Mouse (Mus musculus): Measurements from ENCODE around the gene Phactr1. TPM values are rescaled to one million over a fixed set of nuclear protein-coding genes. Genes with fewer than 3 reads are reported as not detected.

The Phactr1 gene
- polyA plus RNA-seq, 1 experiment from 2014 or later, result 6.0 TPM

- no peaks in the 10 kb centered on the region for H3K36me3 ChIP-seq (ENCODE audit: control insufficient read depth, insufficient read depth, low read length)
- H3K4me3 ChIP-seq (ENCODE audit: low read length), result no peak overlapping the region
- no peak overlapping the region for H3K9ac ChIP-seq (ENCODE audit: low read depth, low read length)
- no peak overlapping the region for H3K27ac ChIP-seq (ENCODE audit: low read length)
- ATAC-seq, result no peak
- no peaks in the 10 kb centered on the region for H3K9me3 ChIP-seq (ENCODE audit: control insufficient read depth, low read length)
- H3K4me2 ChIP-seq (ENCODE audit: low read depth, low read length), result no peak overlapping the region
- no peaks in the 10 kb centered on the region for H3K4me1 ChIP-seq (ENCODE audit: control insufficient read depth, insufficient read depth, low read length)
- H3K27me3 ChIP-seq (replicated peaks; ENCODE audit: control insufficient read depth, insufficient read depth, low read length), result no peaks in the 10 kb centered on the region
Measured at GRCm38 (mm10) chr13:42742226-42742625, 61.8 kb downstream of the Phactr1 start.

DNA sequence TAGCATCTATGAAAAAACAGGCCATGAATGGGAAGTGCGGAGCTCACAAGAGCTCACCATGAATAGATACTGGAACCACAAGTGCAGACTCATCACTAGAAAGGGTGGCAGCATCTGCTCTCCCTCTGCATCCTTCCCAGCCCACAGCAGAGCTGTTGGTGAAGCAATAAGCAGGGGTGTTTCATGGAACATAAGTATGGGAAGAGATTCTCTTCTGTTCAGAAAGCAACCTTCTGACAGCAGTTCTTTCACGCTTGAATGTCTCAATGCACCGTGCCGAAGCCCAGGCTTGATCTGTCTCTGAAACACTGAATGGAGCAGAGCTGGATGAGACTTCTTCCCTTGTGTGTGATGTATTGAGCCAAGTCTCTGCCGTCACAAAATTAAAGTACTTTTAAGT is 64.0 kb downstream of the Phactr1 start:
- 69% methylated on average over 5 of the region's 5 CpGs for WGBS
- Histone ChIP-seq H3K27me3 (replicated peaks; ENCODE audit: control insufficient read depth, insufficient read depth, low read length) (no peaks in the 10 kb centered on the region), H3K4me1 (ENCODE audit: control insufficient read depth, insufficient read depth, low read length) (no peaks in the 10 kb centered on the region), H3K9ac (ENCODE audit: low read depth, low read length) (no peak overlapping the region), H3K36me3 (ENCODE audit: control insufficient read depth, insufficient read depth, low read length) (no peaks in the 10 kb centered on the region), H3K4me3 (ENCODE audit: low read length) (no peak overlapping the region), H3K4me2 (ENCODE audit: low read depth, low read length) (no peak overlapping the region), H3K9me3 (ENCODE audit: control insufficient read depth, low read length) (no peaks in the 10 kb centered on the region), H3K27ac (ENCODE audit: low read length) (no peak overlapping the region)
- no peak for ATAC-seq

- Histone ChIP-seq H3K4me3 (ENCODE audit: low read length) (no peak overlapping the region), H3K4me1 (ENCODE audit: control insufficient read depth, insufficient read depth, low read length) (no peaks in the 10 kb centered on the region), H3K9ac (ENCODE audit: low read depth, low read length) (no peak overlapping the region), H3K36me3 (ENCODE audit: control insufficient read depth, insufficient read depth, low read length) (no peaks in the 10 kb centered on the region), H3K27me3 (replicated peaks; ENCODE audit: control insufficient read depth, insufficient read depth, low read length) (no peaks in the 10 kb centered on the region), H3K27ac (ENCODE audit: low read length) (no peak overlapping the region), H3K4me2 (ENCODE audit: low read depth, low read length) (no peak overlapping the region), H3K9me3 (ENCODE audit: control insufficient read depth, low read length) (no peaks in the 10 kb centered on the region)
- WGBS, result 51% methylated on average over 11 of the region's 11 CpGs
- ATAC-seq, result no peak
Measured at GRCm38 (mm10) chr13:42757654-42758400, 77.4 kb downstream of the Phactr1 start.

DNA sequence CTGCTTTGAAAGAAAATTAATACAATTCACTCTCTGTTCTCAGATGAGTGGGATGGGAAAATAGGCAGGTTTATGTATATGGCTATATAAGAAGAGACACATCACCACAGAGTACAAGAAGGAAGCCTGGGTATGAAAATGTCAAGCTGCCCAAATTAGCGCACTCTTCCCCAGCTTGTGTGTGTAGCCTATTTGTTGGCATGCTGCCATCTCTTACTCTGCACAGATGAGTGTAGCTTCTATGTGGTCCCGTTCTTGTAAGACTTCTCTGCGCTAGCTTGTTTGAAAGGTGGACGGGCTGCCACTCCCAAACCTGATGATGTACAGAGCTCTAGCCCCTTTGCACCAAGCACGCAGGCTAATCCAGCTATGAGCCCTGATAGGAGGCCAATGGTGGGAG is 78.7 kb downstream of the Phactr1 start:
- no peaks in the 10 kb centered on the region for H3K27me3 ChIP-seq (replicated peaks; ENCODE audit: control insufficient read depth, insufficient read depth, low read length)
- 58% methylated on average over 5 of the region's 5 CpGs for WGBS

GRCm38 (mm10) chr13:42760907-42761544 is 80.6 kb downstream of the Phactr1 start:
- no peak overlapping the region for H3K4me3 ChIP-seq (ENCODE audit: low read length)
- no peak overlapping the region for H3K27ac ChIP-seq (ENCODE audit: low read length)
- H3K4me1 ChIP-seq (ENCODE audit: control insufficient read depth, insufficient read depth, low read length), result no peaks in the 10 kb centered on the region
- 80% methylated on average over 10 of the region's 10 CpGs for WGBS
- no peak for ATAC-seq
- H3K27me3 ChIP-seq (replicated peaks; ENCODE audit: control insufficient read depth, insufficient read depth, low read length), result no peaks in the 10 kb centered on the region
- H3K36me3 ChIP-seq (ENCODE audit: control insufficient read depth, insufficient read depth, low read length), result no peaks in the 10 kb centered on the region
- H3K9ac ChIP-seq (ENCODE audit: low read depth, low read length), result no peak overlapping the region
- H3K4me2 ChIP-seq (ENCODE audit: low read depth, low read length), result no peak overlapping the region
- no peaks in the 10 kb centered on the region for H3K9me3 ChIP-seq (ENCODE audit: control insufficient read depth, low read length)

More for the DNA sequence above, 78.7 kb downstream of the Phactr1 start:
- Histone ChIP-seq H3K27ac (ENCODE audit: low read length) (no peak overlapping the region), H3K9me3 (ENCODE audit: control insufficient read depth, low read length) (no peaks in the 10 kb centered on the region), H3K4me3 (ENCODE audit: low read length) (no peak overlapping the region), H3K9ac (ENCODE audit: low read depth, low read length) (no peak overlapping the region), H3K4me2 (ENCODE audit: low read depth, low read length) (no peak overlapping the region), H3K4me1 (ENCODE audit: control insufficient read depth, insufficient read depth, low read length) (no peaks in the 10 kb centered on the region), H3K36me3 (ENCODE audit: control insufficient read depth, insufficient read depth, low read length) (no peaks in the 10 kb centered on the region)
- ATAC-seq, result no peak

DNA sequence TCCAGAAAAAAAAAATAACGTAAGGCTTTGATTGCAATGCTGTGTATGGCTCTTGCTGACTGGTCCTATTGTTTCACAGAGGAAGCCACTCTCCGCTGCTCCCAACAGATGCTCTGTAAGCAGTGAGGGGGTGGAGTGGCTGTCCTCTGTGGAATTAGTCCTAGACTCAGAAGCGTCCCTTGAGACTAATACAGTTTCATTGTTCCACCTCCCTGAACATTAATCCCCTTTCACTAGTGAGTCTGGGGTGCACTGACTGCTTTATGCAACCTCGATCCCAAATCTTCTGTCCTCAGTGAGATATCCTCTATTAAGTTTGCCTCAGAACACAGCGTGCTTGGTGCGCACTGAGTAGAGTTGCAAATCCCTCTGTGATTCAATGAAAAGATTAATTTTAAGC is 91.9 kb downstream of the Phactr1 start:
- WGBS, result 74% methylated on average over 6 of the region's 6 CpGs
- Histone ChIP-seq H3K4me3 (ENCODE audit: low read length) (no peak overlapping the region), H3K27ac (ENCODE audit: low read length) (no peak overlapping the region), H3K9me3 (ENCODE audit: control insufficient read depth, low read length) (no peaks in the 10 kb centered on the region), H3K9ac (ENCODE audit: low read depth, low read length) (no peak overlapping the region), H3K4me2 (ENCODE audit: low read depth, low read length) (no peak overlapping the region), H3K4me1 (ENCODE audit: control insufficient read depth, insufficient read depth, low read length) (no peaks in the 10 kb centered on the region), H3K36me3 (ENCODE audit: control insufficient read depth, insufficient read depth, low read length) (no peaks in the 10 kb centered on the region), H3K27me3 (replicated peaks; ENCODE audit: control insufficient read depth, insufficient read depth, low read length) (no peaks in the 10 kb centered on the region)
- ATAC-seq, result no peak

- H3K36me3 ChIP-seq (ENCODE audit: control insufficient read depth, insufficient read depth, low read length), result no peaks in the 10 kb centered on the region
- no peaks in the 10 kb centered on the region for H3K27me3 ChIP-seq (replicated peaks; ENCODE audit: control insufficient read depth, insufficient read depth, low read length)
- no peaks in the 10 kb centered on the region for H3K4me1 ChIP-seq (ENCODE audit: control insufficient read depth, insufficient read depth, low read length)
- no peaks in the 10 kb centered on the region for H3K9me3 ChIP-seq (ENCODE audit: control insufficient read depth, low read length)
- no peak overlapping the region for H3K27ac ChIP-seq (ENCODE audit: low read length)
- H3K4me2 ChIP-seq (ENCODE audit: low read depth, low read length), result no peak overlapping the region
- no peak overlapping the region for H3K9ac ChIP-seq (ENCODE audit: low read depth, low read length)
- no peak overlapping the region for H3K4me3 ChIP-seq (ENCODE audit: low read length)
- WGBS, result 67% methylated on average over 2 of the region's 2 CpGs
- no peak for ATAC-seq
Measured at GRCm38 (mm10) chr13:42774040-42774439, 93.6 kb downstream of the Phactr1 start.

DNA sequence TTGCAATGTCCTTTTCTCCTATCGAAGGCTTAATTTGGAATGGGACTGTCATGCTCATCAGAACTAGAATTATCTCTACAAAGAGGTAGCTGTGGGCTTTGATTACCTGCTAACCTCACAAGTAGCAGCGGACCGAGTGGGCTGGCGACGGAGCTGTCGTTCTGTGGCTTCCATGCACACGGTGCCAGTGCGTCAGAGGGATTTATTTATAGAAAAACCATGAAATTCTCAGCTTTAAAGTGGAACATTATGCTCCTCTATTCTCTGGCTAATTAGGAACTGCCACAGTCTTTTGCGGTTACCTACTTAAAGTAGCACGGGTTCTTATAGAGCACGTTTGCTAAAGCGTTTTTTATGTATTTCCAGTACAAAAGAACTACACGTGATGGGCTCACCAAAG is 101.7 kb downstream of the Phactr1 start:
- ATAC-seq, result no peak
- 87% methylated on average over 13 of the region's 13 CpGs for WGBS
- no peak overlapping the region for H3K4me3 ChIP-seq (ENCODE audit: low read length)
- no peaks in the 10 kb centered on the region for H3K4me1 ChIP-seq (ENCODE audit: control insufficient read depth, insufficient read depth, low read length)
- H3K9ac ChIP-seq (ENCODE audit: low read depth, low read length), result no peak overlapping the region
- H3K27ac ChIP-seq (ENCODE audit: low read length), result no peak overlapping the region
- no peaks in the 10 kb centered on the region for H3K27me3 ChIP-seq (replicated peaks; ENCODE audit: control insufficient read depth, insufficient read depth, low read length)
- no peaks in the 10 kb centered on the region for H3K9me3 ChIP-seq (ENCODE audit: control insufficient read depth, low read length)
- H3K36me3 ChIP-seq (ENCODE audit: control insufficient read depth, insufficient read depth, low read length), result no peaks in the 10 kb centered on the region
- H3K4me2 ChIP-seq (ENCODE audit: low read depth, low read length), result no peak overlapping the region

- Histone ChIP-seq H3K27me3 (replicated peaks; ENCODE audit: control insufficient read depth, insufficient read depth, low read length) (no peaks in the 10 kb centered on the region), H3K9ac (ENCODE audit: low read depth, low read length) (no peak overlapping the region), H3K9me3 (ENCODE audit: control insufficient read depth, low read length) (no peaks in the 10 kb centered on the region), H3K4me3 (ENCODE audit: low read length) (no peak overlapping the region), H3K36me3 (ENCODE audit: control insufficient read depth, insufficient read depth, low read length) (no peaks in the 10 kb centered on the region), H3K27ac (ENCODE audit: low read length) (no peak overlapping the region), H3K4me1 (ENCODE audit: control insufficient read depth, insufficient read depth, low read length) (no peaks in the 10 kb centered on the region), H3K4me2 (ENCODE audit: low read depth, low read length) (no peak overlapping the region)
- no peak for ATAC-seq
- WGBS, result 88% methylated on average over 13 of the region's 13 CpGs
Measured at GRCm38 (mm10) chr13:42789221-42789620, 108.8 kb downstream of the Phactr1 start.
